Mouse (Mus musculus) thymus, adult 2 months (tissue): Measurements from ENCODE around the gene Mib2. TPM values are rescaled to one million over a fixed set of nuclear protein-coding genes. Genes with fewer than 3 reads are reported as not detected.
"Not testable (repeated sequence)": the region's sequence is repeated elsewhere in the genome, so short reads cannot be mapped to it uniquely, and the experiment has no call there.

Experiments
- DNase-seq: peaks from one replicate; pipeline ENCODE4 v3.0.0; 2021
- H3K27ac ChIP-seq: fragments of 200-500 bp; 2 replicates; pipeline ENCODE4 v1.5.1; 2012; ENCODE audit warnings: low read length, control low read depth; ENCODE audit not compliant: control insufficient read depth, insufficient read depth
- H3K27me3 ChIP-seq: fragments of 200-500 bp; 2 replicates; pipeline ENCODE4 v1.6.1; 2012; ENCODE audit warnings: mild to moderate bottlenecking, low read length, moderate library complexity, mixed read lengths; ENCODE audit not compliant: control insufficient read depth, insufficient read depth
- H3K36me3 ChIP-seq: fragments of 200-500 bp; 2 replicates; pipeline ENCODE4 v1.6.1; 2012; ENCODE audit warnings: mild to moderate bottlenecking, low read length, moderate library complexity; ENCODE audit not compliant: control insufficient read depth, insufficient read depth
- H3K4me1 ChIP-seq: fragments of 200-500 bp; replicated peaks from 2 replicates; pipeline ENCODE4 v1.6.1; 2012; ENCODE audit warnings: low read length; ENCODE audit not compliant: control insufficient read depth, insufficient read depth
- H3K4me3 ChIP-seq: fragments of 200-500 bp; 2 replicates; pipeline ENCODE4 v1.5.1; 2012; ENCODE audit warnings: mild to moderate bottlenecking, low read length, control low read depth, moderate library complexity; ENCODE audit not compliant: control insufficient read depth, insufficient read depth
- CTCF ChIP-seq: fragments of 200-500 bp; IDR thresholded peaks from 2 replicates; pipeline ENCODE4 v1.5.1; 2012; ENCODE audit warnings: mild to moderate bottlenecking, control low read depth, low read length, moderate library complexity, borderline replicate concordance; ENCODE audit not compliant: control insufficient read depth, poor library complexity, insufficient read depth; ENCODE audit errors: extremely low read depth
- POLR2A ChIP-seq: fragments of 200-500 bp; IDR thresholded peaks from 2 replicates; pipeline ENCODE4 v1.6.1; 2012; ENCODE audit warnings: mild to moderate bottlenecking, low read length, control low read depth, moderate library complexity; ENCODE audit not compliant: control insufficient read depth, poor library complexity, insufficient read depth; ENCODE audit errors: extremely low read depth
- WGBS: fragments of 180-500 bp; shearing (Covaris S2); methylation state at CpG from one replicate; pipeline ENCODE4 v1.1.7; 2018; 5-methylcytosine and 5-hydroxymethylcytosine counted together
- polyA plus RNA-seq: library from polyadenylated mRNA; depleted of rRNA; stranded (reverse); fragments of >200 nt; gene quantifications from 2 replicates; pipeline ENCODE4 v1.2.3, GENCODE M21; 2012

Mib2 gene
- polyA plus RNA-seq, 1 experiment: 99.7 TPM

GRCm38 (mm10) chr4:155690571-155691375 is 21.8 kb upstream of the Mib2 start:
- no peak for DNase-seq
- H3K27me3 ChIP-seq: no peaks in the 10 kb centered on the region
- H3K27ac ChIP-seq: no peak overlapping the region
- H3K4me1 ChIP-seq: peaks cover 14% of the 10 kb centered on the region
- H3K4me3 ChIP-seq: no peak overlapping the region
- 86% methylated on average over 12 of the region's 12 CpGs for WGBS
- TF ChIP-seq CTCF (no peak), POLR2A (no peak)
- no peaks in the 10 kb centered on the region for H3K36me3 ChIP-seq

- WGBS: 92% methylated on average over 4 of the region's 4 CpGs
- H3K27me3 ChIP-seq, H3K4me3 ChIP-seq, H3K4me1 ChIP-seq, H3K36me3 ChIP-seq, DNase-seq, H3K27ac ChIP-seq: not testable (repeated sequence)
These were observed 18.8 kb upstream of the Mib2 start for GRCm38 (mm10) chr4:155687764-155688163.

- H3K36me3 ChIP-seq, DNase-seq, H3K27me3 ChIP-seq, H3K4me3 ChIP-seq, H3K4me1 ChIP-seq, H3K27ac ChIP-seq: not testable (repeated sequence)
- WGBS: 85% methylated on average over 16 of the region's 19 CpGs
These were observed 14.8 kb upstream of the Mib2 start for GRCm38 (mm10) chr4:155683670-155684277.

GRCm38 (mm10) chr4:155675991-155676390 is 7.0 kb upstream of the Mib2 start:
- no peak for DNase-seq
- TF ChIP-seq CTCF (no peak), POLR2A (no peak)

GRCm38 (mm10) chr4:155672082-155672481 is 3.1 kb upstream of the Mib2 start:
- peaks cover 5% of the 10 kb centered on the region for H3K4me1 ChIP-seq
- H3K27me3 ChIP-seq: no peaks in the 10 kb centered on the region
- 56% methylated on average over 2 of the region's 2 CpGs for WGBS
- no peak for TF ChIP-seq CTCF
- TF ChIP-seq POLR2A: no peak
- H3K27ac ChIP-seq: no peak overlapping the region
- H3K4me3 ChIP-seq: no peak overlapping the region
- H3K36me3 ChIP-seq: no peaks in the 10 kb centered on the region
- no peak for DNase-seq

More at GRCm38 (mm10) chr4:155675991-155676390, 7.0 kb upstream of the Mib2 start:
- H3K36me3 ChIP-seq: no peaks in the 10 kb centered on the region
- H3K4me3 ChIP-seq: no peak overlapping the region
- no peak overlapping the region for H3K27ac ChIP-seq
- WGBS: 69% methylated on average over 2 of the region's 2 CpGs
- no peaks in the 10 kb centered on the region for H3K27me3 ChIP-seq
- no peaks in the 10 kb centered on the region for H3K4me1 ChIP-seq

- H3K36me3 ChIP-seq, H3K27me3 ChIP-seq, H3K27ac ChIP-seq, H3K4me3 ChIP-seq, DNase-seq, H3K4me1 ChIP-seq: not testable (repeated sequence)
- WGBS: 93% methylated on average over 4 of the region's 4 CpGs
These were observed 1.2 kb upstream of the Mib2 start for GRCm38 (mm10) chr4:155670236-155670635.

- peaks cover 5% of the 10 kb centered on the region for H3K4me1 ChIP-seq
- no peak for DNase-seq
- TF ChIP-seq POLR2A: no peak
- no peak for TF ChIP-seq CTCF
- H3K27me3 ChIP-seq: no peaks in the 10 kb centered on the region
- peak overlapping the region; percentile 91; the same call in 1 of the 2 replicates for H3K4me3 ChIP-seq
- WGBS: 8% methylated on average over 8 of the region's 8 CpGs
- H3K27ac ChIP-seq: no peak overlapping the region
- no peaks in the 10 kb centered on the region for H3K36me3 ChIP-seq
These were observed 639 bp upstream of the Mib2 start for GRCm38 (mm10) chr4:155669598-155670075.
